Mouse (Mus musculus) kidney, postnatal 14 days (tissue): ENCODE measurements around the gene Ccr7.
A peak's percentile ranks its signal among the peaks of the same experiment; 100 is the strongest.

ENCODE experiments used
- DNase-seq: peaks from one replicate; pipeline ENCODE4 v3.0.0; 2022; ENCODE audit warnings: mixed read lengths

Gene Ccr7

DNA sequence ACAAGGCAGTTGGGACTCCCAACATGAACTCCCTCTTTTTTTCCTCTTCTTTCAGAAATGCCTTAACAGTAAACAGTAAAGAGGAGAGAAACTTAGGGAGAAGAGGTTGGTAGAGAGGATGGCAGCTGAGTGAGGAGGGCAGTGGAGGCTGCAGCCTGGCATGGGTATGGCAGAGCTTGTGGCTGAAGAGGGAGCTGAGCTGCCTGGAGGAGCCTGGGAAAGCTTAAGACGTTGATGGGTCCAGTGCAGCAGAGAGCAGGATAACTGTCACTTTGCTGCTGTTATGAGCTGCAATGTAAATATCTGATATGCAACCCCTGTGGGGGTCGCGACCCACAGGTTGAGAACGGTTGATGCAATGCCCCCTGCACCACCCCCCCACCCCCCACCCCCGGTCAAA lies 42.2 kb downstream of the Ccr7 start:
- DNase-seq: no peak

DNA sequence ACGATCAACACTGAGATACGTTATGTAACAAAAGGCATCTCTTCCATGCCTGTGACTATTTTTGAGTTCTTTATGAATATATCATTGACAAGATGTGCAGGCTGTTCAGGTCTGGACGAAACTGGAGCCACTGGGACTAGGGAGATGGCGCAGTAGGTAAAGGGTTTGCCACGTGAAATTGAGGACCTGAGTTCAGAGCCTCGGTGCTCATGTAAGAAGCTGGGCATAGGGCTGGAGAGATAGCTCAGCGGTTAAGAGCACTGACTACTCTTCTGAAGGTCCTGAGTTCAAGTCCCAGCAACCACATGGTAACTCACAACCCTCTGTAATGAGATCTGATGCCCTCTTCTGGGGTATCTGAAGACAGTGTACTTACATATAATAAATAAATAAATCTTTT lies 43.2 kb downstream of the Ccr7 start:
- no peak for DNase-seq

DNA sequence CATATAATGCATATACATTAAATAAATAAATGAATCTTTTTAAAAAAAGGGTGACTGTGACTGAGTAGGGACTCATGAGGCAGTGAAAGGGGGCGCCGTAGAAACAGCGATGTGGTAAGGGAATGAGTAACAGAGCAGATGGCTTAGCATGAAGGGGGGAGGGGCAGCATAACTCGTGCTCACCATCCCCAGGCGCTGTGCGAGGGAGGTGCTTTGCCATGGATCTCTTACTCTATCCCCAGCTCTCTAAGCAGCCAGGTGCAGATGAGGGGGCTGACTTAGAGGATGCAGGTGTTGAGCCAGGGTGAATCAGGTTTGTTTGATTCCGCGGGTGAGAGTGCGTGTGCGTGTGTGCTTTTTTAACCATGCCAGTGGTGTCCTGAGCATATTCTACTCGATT lies 43.7 kb downstream of the Ccr7 start:
- no peak for DNase-seq

DNA sequence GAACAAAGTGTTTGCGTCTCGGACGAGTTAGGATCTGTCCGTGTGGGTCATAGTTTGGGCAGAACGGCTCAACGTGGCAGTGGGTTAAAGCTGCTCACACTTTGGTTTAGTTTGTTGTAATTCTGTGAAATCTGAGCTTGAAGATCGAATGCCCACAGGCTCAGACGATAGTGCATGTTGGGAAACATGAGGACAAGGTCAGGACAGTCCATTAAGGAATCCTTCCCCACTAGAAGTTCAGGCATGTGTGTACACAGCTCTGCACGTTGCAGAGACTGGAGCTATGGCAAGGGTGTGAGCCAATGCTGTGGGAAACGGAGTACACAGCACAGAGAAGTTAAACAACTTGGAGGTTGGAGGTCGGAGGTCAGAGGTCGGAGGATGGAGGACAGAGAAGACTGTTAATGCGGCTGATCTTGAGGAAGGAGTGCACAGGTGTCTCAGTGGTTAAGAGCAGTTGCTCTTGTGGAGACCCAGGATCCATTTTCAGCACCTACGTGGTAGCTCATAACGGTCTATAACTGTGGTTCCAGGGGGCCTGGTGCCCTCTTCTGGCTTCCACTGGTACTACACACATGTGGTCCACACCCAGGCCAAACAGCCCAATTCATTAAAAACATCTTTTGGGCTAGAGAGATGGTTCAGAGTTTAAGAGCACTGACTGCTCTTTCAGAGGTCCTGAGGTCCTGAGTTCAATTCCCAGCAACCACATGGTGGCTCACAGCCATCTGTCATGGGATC lies 44.3 kb downstream of the Ccr7 start:
- no peak for DNase-seq

DNA sequence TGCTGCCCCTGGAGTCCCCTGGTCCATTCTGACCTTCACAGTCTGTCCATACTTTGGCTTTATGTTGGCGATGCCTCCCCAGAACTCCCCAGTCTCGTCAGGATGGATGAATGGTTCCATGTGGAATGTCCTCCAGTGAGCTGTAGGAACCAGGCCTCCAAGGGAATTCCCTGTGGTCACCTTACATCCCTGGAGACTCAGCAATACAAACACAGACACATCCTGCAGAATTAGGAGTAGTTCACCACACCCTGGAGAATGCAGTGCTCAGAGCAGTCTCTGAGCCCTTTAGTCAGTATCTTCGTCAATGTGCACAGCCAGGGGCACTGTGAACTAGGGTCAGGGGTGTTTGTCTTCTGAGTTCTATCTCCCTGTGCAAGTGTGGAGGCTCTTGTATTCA lies 46.6 kb downstream of the Ccr7 start:
- DNase-seq: no peak

DNA sequence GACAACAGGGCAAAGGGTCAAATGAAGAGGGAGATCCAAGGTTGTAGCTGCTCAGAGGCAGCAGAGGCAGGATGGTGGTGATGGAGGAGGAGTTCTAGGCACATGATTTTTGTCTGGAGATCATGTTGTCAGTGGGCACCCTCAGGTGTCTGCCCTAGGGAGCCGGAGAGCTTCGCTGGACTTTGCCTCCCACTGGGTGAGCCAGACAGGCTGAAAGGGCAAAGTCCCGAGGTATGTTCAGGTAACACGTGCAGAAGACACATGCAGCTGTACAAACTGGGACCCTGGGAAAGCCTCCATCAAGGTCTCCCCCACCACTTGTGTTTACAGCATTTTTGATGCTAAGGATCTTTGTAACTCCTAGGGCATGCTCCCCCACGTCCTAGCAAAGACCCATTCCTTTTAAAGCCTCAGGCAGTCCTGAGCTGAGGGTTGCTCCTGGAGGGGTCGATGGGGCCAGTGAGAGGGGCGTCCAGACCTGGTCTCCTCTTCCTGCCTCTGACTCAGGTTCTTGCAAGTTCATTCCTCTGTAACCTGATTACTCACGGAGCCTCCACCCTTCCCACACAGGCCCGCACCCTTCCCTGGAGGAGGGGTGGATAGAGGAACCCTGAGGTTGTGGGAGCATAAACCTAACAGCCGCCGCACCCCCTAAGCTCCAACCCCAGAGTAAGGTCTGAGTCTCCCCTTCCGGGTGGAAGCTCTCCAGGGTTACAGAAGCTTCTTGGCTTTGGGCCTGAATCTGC lies 48.7 kb downstream of the Ccr7 start:
- peak; percentile 54 for DNase-seq

DNA sequence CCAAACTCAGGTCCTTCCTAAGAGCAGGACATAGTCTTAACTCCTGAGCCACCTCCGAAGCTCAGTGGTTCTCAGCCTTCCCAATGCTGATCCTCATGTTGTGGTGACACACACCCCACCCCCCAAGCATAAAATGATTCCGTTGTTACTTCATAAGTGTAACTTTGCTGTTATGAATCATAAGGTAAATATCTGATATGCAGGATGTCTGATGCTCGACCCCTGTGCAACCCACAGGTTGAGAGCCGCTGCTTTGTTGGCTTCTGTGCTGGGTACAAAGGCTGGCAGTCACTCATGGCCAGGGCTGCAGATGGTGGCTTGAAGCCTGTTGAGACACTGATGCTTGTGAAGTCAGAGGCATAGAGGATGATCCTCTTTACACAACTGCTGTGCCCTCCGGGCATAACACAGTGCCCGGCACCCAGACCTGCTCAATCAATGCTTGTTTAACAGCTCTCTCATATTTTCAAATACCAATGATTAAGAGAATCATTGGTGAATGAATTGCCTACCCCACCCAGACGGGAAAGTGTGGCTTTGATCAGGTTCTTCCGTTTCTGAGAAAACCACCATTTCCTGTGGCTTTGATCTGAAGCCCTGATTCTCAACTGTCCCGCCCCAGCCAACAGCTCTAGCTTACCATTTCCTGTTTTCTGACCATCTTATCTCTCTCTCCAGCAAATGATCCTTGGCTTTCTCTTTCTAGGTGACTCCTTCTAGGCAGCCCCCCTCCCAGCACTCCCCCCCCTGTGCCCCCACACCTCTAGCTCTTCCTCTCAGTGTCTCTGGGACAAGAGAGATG lies 50.1 kb downstream of the Ccr7 start:
- no peak for DNase-seq

DNA sequence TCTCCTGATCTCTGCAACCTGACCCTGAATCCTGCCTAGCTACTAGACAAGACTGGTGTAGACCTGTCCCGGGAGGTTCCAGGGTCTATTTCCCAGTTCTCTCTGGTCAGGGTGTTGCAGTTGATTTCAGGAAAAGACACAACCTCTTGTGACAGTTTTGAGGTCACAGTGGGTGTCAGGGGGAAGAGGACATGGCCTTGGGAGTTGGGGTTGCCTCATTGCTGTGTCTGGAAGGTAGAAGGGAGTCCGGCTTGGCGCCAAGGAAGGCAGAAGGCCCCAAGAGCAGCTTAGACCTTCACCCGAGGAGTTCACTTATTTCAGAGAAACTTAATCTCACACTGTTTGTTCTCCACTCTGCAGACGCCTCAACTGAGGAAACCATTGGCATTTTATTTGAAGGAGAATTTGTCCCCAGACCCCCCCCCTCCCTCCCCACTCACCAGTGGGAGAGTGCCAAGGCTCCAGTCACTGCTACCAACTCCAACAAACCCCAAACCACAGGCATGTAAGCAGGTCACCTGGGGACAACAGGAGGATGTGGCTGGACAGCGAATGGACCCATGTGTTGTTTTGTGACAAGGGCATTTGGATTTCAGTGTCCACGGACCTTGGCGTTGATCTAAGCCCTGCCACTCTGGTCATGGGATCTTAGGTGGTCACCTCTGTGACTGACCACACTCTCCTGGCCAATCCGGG lies 52.2 kb downstream of the Ccr7 start:
- no peak for DNase-seq

DNA sequence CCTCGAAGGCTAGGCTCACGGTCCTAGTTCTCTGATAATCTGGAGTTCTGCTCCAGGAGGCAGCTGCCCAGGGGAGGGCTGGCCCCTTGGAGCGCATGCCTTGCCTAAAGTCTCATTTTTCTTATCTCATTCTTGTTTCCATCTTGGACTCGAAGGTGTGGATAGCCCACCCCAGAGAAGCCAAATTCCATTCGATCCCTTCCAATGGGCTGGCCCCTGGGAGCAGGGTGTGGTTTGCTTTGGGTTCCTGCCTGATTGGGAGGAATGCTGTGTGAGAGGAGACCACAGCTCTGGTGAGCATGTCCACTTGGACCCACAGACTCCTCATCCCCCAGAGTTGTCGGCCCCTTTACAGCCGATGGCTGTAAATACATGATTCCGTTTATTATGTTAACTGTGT lies 53.2 kb downstream of the Ccr7 start:
- DNase-seq: no peak

DNA sequence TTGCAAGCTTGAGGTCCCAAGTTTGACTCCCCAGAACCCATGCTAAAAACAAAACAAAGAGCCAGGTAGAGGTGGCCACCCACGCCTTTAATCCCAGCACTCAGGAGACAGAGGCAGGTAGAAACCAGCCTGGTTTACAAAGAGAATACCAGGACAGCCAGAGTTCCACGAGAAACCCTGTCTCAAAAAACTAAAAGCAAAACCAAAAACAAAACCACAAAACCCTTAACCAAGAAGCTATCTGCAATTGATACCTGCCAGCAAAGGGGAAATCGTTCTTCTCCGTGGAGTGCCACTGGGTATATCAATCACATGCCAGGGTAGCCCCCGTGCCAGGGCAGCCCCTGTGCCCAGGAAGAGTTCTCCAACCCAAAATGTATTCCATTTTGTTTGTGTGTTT lies 54.7 kb downstream of the Ccr7 start:
- DNase-seq: no peak

DNA sequence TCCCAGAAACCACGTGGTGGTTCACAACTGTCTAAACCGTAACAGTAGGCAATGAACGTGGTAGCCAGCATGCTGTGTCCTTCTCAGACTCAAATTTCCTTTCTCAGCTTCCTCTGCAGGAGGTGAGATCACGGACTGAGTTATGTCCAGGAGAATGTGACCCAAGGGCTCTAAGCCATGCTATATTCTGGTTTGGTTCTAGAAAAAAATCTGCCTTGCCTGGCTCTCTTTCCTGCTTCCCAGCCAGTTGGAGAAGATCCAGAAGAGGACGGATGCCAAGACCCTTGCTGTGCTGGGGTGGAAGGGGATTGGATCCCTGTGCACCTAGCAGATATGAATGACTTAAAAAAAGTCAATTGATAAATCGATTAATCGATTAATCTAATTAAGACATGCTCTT lies 55.4 kb downstream of the Ccr7 start:
- peak; percentile 52 for DNase-seq

DNA sequence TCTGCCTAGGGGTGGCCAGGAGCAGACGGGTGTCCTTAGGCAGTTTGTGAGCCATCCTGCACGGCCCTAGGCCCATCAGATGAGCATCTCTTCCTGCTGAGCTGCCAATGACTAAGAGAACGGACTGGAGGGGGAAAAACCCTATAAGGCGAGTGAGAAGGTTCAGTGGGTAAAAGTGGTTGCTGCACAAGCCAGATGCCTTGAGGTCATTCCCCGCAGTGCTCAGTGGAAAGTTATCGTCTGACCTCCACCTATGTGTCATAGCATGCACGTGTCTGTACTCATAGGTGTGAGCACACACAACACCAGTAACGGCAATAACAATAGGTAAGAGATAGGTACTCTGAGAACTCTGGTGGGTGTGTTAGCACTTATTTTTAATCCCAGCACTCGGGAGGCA lies 56.0 kb downstream of the Ccr7 start:
- DNase-seq: no peak

DNA sequence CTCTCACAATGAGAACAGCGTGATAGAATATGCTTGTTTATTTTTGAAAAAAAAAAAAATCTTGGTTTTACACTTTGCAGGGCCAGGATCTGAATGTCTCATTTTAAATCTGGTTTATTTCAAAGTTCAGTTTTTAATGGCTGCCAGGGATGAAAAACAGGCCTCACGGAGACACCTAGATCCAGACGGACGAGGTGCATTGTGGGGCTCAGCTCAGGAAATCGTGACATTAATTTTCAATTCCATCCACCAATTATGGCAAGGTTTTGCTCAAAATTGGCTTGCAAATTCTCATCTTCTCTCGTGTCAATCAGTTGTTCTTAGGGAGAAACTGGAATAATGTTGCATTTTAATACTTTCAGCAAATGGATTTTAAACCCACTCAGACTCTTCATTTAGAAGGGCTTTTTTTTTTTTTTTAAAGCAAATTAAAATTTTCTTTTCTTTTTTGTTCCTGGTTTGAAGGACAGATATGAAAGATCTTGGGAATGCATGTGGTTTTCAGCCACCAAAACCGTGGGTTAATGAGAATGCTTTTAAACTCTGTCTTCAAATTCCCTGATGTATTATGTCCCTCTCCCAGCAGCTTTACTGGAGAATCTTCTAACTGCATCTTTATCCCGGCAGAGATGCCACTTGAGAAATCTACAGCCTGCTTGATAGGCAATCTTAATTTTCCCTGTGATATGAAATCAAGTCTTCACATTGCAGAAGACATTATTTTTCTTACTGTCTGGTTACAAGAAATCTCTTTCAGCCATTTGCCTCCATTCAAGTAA lies 57.7 kb downstream of the Ccr7 start:
- no peak for DNase-seq

DNA sequence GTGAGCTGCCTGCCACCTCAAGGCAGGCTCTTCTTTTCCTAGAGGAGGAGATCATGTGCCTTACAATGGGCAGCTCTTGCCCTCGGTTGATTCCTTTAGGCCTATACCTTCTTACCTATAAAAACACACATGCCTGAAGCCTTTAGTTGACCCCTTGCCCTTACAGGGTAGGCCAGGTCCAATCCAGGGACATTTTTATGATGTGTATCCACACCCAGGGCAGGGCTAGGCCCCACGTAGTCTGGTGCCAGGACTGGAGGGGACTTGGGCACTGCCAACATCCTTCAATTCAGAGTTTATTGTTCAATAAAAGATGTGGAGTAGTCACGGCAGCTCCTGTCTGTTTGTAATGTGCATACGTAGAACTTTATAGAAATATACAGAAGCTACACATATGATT lies 58.5 kb downstream of the Ccr7 start:
- no peak for DNase-seq

DNA sequence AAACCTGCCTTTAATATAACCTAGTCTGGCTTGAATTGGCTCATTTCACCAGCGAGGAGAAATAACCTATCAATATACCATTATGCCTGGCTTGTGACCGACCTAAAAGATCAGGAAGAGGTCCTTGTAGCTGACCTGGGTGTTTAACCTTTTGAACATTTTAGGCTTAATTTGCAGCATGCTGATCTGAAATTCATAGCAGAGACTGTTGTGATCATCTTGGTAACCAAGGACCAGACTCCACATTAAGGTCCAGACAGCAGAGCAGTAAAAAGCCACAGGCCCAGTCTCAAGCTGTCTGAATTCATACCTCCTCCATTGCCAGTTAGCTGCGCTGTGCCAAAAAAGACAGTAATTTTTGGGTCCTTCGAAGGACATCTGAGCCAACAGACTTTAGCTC lies 59.1 kb downstream of the Ccr7 start:
- DNase-seq: no peak

DNA sequence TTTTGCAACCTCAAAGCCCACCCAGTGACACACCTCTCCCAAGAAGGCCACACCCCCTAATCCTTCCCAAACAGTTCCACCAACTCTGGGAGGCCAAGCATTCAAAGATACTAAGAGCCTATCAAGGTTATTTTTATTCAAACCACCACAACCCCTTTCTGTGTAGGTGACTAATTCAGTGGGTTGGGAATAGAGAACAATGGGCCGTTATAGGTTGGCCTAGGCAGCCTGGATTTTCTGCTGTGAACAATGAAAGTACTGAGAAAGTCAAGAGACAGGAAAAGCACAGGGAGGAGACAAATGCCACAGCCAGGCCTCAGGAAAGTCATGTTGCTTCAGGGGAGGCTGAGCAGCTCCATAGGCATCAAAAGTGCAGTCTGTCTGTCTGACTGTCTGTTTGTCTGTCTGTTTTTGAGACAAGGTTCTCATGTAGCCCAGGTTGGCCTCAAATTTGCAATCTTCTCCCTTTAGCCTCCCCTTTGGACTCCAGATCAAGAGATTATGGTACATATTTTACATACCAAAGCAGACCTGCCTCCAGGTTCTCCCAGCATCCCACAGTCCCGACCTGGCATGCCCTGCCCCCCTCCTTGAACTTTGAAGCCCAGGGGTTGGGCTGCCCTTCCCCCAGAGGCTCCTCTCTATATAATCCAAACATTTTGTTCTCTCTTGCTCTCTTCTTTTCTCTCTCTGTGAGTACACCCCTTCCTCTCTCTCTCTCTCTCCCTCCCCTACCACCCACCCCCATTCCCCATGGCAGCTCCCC lies 59.8 kb downstream of the Ccr7 start:
- no peak for DNase-seq
